Mouse (Mus musculus): ENCODE measurements around the gene Prdx1.
"Not testable (repeated sequence)": the region's sequence is repeated elsewhere in the genome, so short reads cannot be mapped to it uniquely, and the experiment has no call there.

Prdx1 gene

GRCm38 (mm10) chr4:116685402-116686061 is at the start of gene Prdx1:
Gene Prdx1, plus strand, starts transcription at chr4:116685544.
- DNase-seq (ENCODE audit: low spot score): peak; percentile 88

- DNase-seq (ENCODE audit: low spot score): no peak
Observed at GRCm38 (mm10) chr4:116638821-116639220, 46.5 kb upstream of the Prdx1 start.

GRCm38 (mm10) chr4:116642071-116642470 is 43.3 kb upstream of the Prdx1 start:
- DNase-seq (ENCODE audit: low spot score): no peak

GRCm38 (mm10) chr4:116644326-116644725 is 41.0 kb upstream of the Prdx1 start:
- peak; percentile 30 for DNase-seq (ENCODE audit: low spot score)

GRCm38 (mm10) chr4:116645624-116646023 is 39.7 kb upstream of the Prdx1 start:
- DNase-seq (ENCODE audit: low spot score): no peak

GRCm38 (mm10) chr4:116649411-116649810 is 35.9 kb upstream of the Prdx1 start:
- DNase-seq (ENCODE audit: low spot score): no peak

- DNase-seq (ENCODE audit: low spot score): no peak
Observed at GRCm38 (mm10) chr4:116650365-116650764, 35.0 kb upstream of the Prdx1 start.

- DNase-seq (ENCODE audit: low spot score): peak; percentile 78
Observed at GRCm38 (mm10) chr4:116650924-116651796, 34.2 kb upstream of the Prdx1 start, which contains the start of gene Akr1a1. Gene Akr1a1, minus strand, starts transcription at chr4:116651680.

- DNase-seq (ENCODE audit: low spot score): no peak
Observed at GRCm38 (mm10) chr4:116651797-116652135, 33.6 kb upstream of the Prdx1 start.

- no peak for DNase-seq (ENCODE audit: low spot score)
Observed at GRCm38 (mm10) chr4:116653228-116653627, 32.1 kb upstream of the Prdx1 start.

GRCm38 (mm10) chr4:116655100-116655499 is 30.2 kb upstream of the Prdx1 start:
- no peak for DNase-seq (ENCODE audit: low spot score)

- DNase-seq (ENCODE audit: low spot score): no peak
Observed at GRCm38 (mm10) chr4:116655658-116656057, 29.7 kb upstream of the Prdx1 start.

GRCm38 (mm10) chr4:116657971-116658370 is 27.4 kb upstream of the Prdx1 start:
- no peak for DNase-seq (ENCODE audit: low spot score)

GRCm38 (mm10) chr4:116659474-116659873 is 25.9 kb upstream of the Prdx1 start:
- no peak for DNase-seq (ENCODE audit: low spot score)

- DNase-seq (ENCODE audit: low spot score): not testable (repeated sequence)
Observed at GRCm38 (mm10) chr4:116659916-116660315, 25.4 kb upstream of the Prdx1 start.

GRCm38 (mm10) chr4:116660829-116661228 is 24.5 kb upstream of the Prdx1 start:
- DNase-seq (ENCODE audit: low spot score): no peak

GRCm38 (mm10) chr4:116661998-116662397 is 23.3 kb upstream of the Prdx1 start:
- DNase-seq (ENCODE audit: low spot score): no peak

GRCm38 (mm10) chr4:116666625-116667024 is 18.7 kb upstream of the Prdx1 start:
- no peak for DNase-seq (ENCODE audit: low spot score)

- DNase-seq (ENCODE audit: low spot score): peak; percentile 23
Observed at GRCm38 (mm10) chr4:116668145-116668544, 17.2 kb upstream of the Prdx1 start.

- DNase-seq (ENCODE audit: low spot score): no peak
Observed at GRCm38 (mm10) chr4:116669291-116669690, 16.1 kb upstream of the Prdx1 start.

- DNase-seq (ENCODE audit: low spot score): no peak
Observed at GRCm38 (mm10) chr4:116672785-116673184, 12.6 kb upstream of the Prdx1 start.

- DNase-seq (ENCODE audit: low spot score): not testable (repeated sequence)
Observed at GRCm38 (mm10) chr4:116674761-116675160, 10.6 kb upstream of the Prdx1 start.

- DNase-seq (ENCODE audit: low spot score): no peak
Observed at GRCm38 (mm10) chr4:116676027-116676426, 9.3 kb upstream of the Prdx1 start.

All from MN1 (cell line).